Mouse (Mus musculus) urinary bladder, postnatal 4 days (tissue): Measurements from ENCODE around the gene Nyap2.
"Not testable (repeated sequence)": the region's sequence is repeated elsewhere in the genome, so short reads cannot be mapped to it uniquely, and the experiment has no call there.

Experiments
- DNase-seq, 2 experiments: peaks; one replicate each; pipeline ENCODE4 v3.0.0; 2021 to 2022; ENCODE audit warnings: low spot score in 2 of 2

Nyap2 gene

DNA sequence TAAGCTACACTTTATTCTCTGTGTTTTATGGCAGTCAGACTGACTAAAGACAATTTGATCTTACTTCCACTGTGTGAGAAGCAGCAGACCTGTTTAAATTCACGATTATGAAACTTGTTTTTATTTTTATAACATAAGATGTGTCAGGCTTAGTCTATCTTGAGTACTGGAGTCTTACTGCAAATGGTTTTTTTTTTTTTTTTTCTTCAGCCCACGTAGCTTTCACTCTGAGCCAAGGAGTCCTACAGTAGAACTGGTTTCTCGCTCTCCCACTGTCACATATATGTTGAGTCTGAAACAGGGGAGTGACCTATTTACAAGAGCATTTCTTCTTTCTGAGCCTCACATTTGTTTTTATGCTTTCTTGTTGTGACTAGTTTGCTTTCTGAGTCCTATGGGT, 103.9 kb downstream of the Nyap2 start:
- DNase-seq = no peak

DNA sequence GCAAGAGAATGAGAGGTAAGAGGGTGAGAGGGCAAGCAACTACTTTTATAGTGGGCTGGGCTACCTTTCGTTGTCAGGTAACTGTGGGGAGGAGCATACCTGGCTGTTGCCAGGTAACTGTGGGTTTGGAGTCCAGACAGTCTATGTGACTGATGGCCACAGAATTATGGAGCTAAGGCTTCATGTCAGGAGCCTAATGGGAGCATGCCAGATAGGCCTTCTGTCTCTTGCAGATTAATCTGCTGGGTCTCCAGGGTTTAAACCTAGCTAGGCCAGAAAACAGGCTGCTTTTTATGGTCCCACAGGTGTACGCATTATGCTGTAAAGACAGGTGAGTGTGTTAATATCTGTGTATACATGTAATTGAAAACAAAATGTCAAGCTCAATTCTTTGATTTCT, 132.8 kb downstream of the Nyap2 start:
- no peak for DNase-seq

DNA sequence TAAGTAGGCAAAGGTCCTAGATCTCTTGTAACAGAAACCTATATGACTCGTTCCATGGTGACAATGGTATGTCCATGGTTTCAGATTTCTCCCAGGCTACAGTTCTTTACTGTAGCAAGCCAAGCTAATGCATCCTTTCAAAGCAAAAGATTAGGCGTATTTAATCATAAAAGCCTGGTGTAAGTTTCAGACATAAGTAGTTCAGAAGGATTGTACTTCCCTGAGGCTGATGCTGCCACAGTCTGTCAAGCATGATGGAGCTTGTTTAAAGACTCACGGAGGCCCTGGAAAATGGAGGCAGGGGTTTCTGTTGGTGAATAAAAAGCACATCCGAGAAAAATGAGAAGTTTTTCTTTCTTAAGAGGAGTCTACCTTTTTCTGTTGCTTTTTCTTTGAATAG, 134.7 kb downstream of the Nyap2 start:
- DNase-seq = no peak

DNA sequence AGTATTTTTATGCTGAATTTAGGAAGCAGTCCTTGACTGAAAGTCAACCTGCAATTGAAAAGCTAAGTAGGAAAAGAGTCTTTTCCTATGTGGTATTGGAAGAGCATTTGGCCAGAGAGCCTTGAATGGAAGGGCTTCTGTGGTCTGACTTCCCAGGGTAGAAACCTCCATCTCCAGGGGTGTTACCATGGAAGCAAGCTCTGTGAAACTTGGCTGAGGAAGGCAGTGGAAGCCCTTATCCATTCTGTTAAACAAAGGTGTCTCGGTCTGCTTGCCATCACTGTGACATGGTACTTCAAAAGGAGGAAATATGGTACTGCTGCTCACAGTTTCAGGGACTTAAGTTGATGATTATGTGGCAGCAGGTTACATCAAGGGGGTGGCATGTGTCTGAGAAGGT, 143.0 kb downstream of the Nyap2 start:
- no peak for DNase-seq

DNA sequence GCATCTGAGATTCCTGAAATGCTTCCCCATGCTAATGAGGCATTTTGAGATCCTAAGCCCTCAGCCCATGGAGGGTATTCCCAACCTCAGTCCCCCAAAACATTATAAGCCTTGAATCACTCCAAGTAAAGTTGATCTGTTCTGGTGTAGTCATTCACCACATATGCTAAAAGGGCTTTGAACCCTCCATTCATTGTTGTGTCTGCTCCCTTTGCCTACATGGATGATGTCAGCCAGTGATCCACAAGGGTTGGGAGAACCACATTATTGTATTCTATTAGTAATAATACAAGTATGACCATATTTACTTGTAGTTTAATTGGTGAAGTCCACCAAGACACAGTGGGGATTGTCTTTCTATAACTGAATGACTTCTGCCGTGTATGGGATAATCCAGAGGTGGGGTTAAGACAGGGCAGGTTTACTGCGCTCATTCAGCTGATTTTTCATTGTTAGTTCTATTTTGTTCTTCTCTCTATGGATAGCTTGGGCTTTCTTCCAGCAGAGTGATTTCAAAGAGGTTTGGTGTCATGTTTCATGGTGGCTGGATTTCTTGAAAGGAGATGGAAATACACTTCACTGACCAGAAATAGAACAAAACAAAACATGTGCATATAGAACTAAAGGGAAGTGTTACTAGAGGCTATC, 155.1 kb downstream of the Nyap2 start:
- DNase-seq = no peak

DNA sequence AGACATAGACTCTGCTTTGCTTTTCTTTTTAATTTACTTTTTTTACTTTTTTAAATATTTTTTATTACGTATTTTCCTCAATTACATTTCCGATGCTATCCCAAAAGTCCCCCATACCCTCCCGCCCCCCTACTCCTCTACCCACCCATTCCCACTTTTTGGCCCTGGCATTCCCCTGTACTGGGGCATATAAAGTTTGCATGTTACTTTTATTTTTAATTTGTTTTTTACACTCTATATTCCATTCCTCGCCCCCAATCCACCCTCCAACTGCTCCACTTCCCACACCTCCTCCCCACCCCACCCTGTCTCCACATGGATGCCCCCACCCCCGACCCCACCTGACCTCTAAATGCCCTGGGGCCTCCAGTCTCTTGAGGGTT, 155.6 kb downstream of the Nyap2 start:
- not testable (repeated sequence) for DNase-seq

GRCm38 (mm10) chr1:81248447-81249205, 171.9 kb downstream of the Nyap2 start:
- DNase-seq = no peak

DNA sequence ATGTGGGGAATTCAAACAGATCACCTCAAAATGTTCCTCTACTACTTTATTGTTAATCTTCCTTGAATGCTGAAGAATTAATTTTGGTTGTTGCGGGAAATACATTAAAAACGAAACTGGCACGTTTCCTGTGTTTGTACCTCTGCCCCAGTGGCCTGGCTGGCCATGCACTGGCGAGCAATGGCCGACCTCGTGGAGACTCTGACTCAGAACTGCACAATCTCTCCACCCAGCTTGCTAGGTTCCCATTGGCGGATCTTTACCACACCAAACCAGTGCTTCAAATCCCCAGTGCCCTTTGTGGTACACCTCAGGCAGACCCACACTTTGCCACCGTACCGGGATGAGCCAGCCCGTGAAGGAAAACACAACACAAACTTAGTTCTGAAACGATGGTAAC, 173.3 kb downstream of the Nyap2 start:
- no peak for DNase-seq

DNA sequence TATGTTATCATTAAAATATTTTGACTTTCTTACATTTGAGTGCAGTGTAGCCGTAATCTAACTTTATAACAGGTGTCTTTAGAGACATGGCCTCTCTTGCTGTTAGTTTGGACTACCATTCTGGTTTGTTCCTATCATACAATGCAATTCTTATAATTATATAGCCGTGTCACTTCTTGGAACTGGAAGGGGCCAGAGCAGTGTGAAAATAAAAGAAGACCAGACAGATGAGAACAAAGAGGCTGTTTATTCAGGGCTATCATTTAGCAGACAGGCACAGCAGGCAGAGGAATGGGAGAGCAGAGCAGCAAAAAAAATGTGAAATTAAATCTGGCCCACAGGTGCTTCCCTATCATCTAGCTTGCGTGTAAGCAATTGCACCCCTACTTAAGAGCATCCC, 189.7 kb downstream of the Nyap2 start:
- DNase-seq = no peak

- no peak for DNase-seq
Measured at GRCm38 (mm10) chr1:81280978-81281377, 204.2 kb downstream of the Nyap2 start.

DNA sequence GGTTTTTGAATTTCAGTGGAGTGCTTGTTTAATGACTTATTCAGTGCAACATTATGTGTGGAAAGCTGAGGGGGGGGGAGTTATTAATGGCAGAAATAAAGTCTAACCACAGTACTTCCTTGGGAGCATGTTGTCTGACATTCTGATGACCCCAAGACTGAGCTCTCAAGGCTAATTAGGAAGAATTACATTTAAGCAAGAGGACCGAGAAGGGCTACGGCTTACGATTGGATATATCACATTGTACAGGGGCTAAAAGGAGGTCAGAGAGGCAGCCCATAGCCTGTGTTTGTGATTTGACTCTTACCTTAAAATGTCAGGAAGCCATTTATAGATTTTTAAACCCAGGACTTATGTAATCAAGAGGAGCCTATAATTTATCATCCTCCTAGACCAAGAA, 208.9 kb downstream of the Nyap2 start:
- DNase-seq = no peak

- DNase-seq = no peak
Measured at GRCm38 (mm10) chr1:81287088-81287487, 210.3 kb downstream of the Nyap2 start.

DNA sequence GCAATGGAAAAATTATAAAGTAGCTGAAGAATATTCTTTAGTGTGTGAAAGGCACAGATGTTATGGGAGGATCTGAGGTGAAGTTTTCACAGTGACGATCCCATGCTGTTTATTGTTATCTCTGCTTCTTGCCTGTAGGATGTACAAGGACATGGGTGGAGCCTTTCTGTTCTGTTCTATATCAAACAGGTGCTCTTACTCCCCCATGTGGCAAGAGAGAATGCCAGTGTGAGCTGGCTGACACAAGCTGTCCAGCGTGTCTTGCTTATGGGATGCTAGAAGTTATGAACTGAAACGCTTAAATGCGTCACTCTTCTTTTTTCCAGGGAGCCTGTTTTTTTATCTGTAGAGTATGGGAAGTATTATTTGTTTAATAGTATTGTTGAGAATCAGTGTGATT, 224.0 kb downstream of the Nyap2 start:
- no peak for DNase-seq

DNA sequence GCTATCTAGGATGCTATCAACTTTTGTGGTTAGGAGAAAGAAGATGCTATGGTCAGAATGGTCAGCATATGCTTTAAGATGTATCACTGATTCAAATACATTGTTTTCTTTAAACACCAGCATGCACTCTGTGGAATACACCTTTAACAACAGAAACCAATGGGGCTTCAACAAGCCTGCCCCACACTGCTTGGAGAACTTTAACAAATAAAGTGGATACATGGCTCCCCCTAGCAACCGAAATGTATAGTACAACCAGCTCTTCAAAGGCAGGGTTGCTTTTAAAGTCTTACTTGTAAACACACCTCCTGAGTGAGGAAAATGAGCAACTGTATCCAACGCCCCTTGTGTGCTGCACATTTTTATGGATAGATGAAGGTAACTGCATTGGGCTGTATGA, 224.9 kb downstream of the Nyap2 start:
- DNase-seq = no peak

DNA sequence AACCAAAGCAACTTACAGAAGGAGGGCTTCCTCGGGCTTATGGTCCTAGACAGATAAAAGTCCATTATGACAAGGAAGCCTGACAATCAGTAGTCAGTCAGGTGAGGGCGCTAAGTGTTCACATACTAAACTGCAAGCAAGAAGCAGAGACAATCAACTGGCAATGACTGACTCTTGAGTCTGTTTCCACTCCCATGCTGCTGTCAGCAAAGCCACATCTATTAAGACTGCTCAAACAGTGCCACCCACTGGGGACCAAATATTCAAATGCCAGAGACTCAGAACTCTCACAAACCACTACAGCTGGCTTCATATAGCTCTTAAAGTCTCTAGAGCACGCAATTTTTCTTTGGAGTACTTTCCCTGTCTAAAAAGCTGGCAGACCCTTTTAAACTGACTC, 226.6 kb downstream of the Nyap2 start:
- DNase-seq = no peak

DNA sequence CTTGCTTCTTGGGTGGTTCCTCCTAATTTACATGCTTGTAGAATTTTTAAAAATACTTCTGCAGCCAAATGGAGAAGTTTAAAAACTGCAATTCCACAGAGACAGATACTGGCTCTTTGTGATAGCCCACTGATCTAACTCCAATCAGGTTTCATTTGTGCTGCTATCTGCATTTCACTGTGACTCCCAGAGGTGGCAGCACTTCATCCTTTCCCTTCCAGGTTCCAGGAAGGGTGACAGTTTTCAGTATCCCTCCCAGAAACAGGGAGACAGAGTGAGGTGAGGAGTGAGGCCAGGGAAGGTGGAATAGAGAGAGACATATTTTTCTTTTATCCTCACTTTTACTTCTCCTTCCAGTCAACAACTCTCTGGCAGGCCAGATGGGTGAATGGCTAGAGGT, 230.7 kb downstream of the Nyap2 start:
- DNase-seq = no peak

DNA sequence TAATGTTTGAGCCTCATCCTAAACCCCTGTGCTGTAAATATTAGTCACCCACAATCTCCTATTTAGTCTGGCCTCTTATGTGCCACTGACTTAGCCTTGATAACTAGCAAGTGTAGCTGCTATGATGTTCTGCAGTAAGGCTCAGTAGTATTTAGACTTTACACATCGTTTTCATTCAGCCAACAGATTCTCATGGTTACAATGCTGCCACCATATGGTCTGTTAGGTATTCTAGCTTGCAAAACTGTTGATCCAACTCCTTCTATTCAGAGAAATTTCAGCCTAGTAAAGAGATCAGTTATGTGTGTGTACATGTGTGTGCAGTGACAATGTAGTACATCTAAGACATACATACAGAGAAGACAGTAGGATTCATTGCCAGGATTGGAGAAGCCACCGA, 231.2 kb downstream of the Nyap2 start:
- no peak for DNase-seq

GRCm38 (mm10) chr1:81310087-81310626, 233.4 kb downstream of the Nyap2 start:
- DNase-seq = peak; percentile 31 to 70

- DNase-seq = peak; percentile 46 to 76
Measured at GRCm38 (mm10) chr1:81316403-81316994, 239.7 kb downstream of the Nyap2 start.

DNA sequence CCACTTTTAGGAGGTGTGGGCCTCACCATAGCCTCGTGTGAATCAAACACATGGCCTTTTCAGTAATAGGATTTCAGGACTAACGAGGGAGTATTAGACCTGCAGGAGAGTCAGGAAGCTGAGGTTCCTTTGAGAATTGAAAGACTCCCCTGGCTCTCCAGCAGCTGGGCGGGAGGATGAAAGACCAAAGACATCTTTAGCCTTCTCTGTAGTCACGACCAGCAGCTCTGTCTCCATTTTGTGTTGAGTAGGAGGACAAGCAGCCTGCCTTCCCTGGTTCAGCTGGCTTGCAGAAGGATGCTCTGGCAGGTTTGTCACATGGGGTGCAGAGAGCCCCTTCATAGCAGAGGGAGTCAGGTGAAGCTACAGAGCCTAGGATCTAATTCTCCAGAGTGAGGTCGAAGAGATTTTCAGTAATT, 240.3 kb downstream of the Nyap2 start:
- no peak for DNase-seq

- DNase-seq = no peak
Measured at GRCm38 (mm10) chr1:81387722-81388121, 311.0 kb downstream of the Nyap2 start.
